Mouse (Mus musculus) layer of hippocampus, postnatal 25 days (tissue): Measurements from ENCODE around the gene Tgfb2. TPM values are rescaled to one million over a fixed set of nuclear protein-coding genes. Genes with fewer than 3 reads are reported as not detected.

Source experiments
- DNase-seq, 2 experiments: peaks; one replicate each; pipeline ENCODE4 v3.0.0; 2022; ENCODE audit warnings: mixed read lengths in 2 of 2, low spot score in 1 of 2; ENCODE audit errors: extremely low spot score in 1 of 2
- total RNA-seq, 2 experiments: library from RNA; stranded (reverse); gene quantifications; 2 replicates each; pipeline ENCODE4 v1.2.3; 2021

The Tgfb2 gene
- total RNA-seq, 2 experiments from 2014 or later: 29.2 to 30.7 TPM

DNA sequence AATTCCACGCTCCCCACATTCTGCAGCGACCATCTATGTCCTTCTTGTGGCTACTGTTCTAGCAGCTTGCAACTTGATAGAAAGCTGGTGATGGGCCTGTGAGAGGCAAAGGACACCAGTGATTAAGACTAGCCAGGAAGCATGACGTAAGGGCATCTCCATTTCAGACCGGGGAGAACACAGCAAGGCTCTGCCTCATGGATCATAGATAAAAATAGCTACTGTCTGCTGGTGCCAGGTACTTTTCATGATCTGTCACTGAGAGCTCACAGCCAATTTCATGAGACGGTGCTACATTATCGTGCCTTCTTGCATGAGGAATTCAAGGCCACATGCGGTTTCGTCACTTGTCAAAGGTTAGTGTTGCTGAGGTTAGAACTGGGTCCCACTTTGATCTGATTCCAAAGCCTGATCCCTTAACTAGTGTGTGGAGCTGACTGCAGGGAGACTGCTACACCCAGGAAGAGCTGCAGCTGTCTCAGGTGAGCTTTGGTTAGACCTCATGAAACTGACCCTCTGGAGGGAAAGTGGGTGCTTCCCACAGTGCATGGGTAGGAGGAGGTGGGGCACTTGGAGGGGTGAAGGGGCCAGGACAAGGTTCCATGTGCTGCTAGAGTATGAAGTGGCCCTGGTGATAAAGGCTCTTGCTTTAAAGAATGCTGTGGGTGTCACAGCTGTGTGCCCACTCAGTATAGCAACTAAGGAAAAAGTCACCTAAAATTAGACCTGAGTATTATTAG, 118.6 kb downstream of the Tgfb2 start:
- peak in 1 of 2 experiments; percentile 13 for DNase-seq

DNA sequence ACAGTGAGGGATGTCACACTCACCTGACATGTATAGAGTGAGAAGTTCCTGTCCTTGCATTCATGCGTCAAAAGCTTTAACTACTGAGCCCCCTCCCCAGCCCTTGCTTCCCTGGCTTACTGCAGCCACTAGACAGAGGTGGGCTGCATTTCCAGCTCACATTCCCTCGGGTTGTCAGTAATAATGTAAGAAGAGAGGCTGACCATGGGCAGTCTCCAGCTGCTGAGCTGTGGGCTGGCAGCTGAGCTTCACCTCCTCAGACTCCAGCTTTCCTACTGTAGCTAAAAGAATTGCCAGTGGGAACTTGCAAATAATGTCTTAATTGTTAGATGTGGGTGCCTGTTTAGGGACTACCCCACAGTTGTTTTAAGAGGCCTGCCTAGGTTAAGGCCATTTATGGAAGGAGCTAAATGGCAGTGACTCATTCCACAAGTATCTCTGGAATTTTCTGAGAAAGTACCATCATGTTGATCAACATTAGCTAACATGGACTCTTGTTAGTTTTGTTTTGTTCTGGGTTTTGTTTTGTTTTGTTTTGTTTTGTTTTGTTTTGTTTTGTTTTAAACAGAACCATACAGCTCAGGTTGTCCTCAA, 120.1 kb downstream of the Tgfb2 start:
- DNase-seq: no peak

DNA sequence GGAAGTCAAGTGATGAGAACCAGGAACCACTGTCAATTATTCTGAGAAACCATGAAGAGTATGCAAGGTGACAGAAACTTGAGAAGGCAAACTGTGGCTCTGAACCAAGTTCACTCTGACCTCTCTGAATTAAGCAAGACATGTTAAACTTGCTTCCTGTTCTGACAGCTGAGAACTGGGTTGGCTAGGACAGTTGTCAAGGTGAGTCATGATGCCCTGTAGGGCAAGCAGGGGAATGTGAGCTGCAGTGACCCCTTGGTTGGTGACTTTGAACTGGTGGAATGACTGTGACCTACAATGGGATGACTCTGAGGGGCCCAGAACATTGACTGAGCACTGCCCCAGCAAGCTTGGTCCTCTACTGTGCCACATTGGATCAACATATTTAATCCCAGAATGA, 121.9 kb downstream of the Tgfb2 start:
- DNase-seq: no peak

DNA sequence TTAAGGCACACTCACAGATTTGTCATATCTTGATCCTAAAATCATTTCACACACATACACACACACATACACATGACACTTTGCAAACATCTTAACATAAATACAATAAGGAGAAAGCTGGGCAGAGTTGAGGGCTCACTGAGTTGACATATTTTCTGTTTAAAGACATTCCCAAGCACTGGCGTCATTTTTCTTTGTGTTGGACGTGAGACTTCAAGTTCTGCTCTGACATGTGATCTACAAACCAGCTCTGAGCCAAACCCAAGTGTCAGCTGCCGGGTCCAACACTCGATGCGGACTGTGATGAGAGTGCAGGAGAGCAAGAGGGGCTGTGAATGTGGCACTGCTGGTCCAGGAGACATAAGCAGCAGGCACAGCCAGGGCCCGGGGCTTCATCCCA, 123.7 kb downstream of the Tgfb2 start:
- no peak for DNase-seq

DNA sequence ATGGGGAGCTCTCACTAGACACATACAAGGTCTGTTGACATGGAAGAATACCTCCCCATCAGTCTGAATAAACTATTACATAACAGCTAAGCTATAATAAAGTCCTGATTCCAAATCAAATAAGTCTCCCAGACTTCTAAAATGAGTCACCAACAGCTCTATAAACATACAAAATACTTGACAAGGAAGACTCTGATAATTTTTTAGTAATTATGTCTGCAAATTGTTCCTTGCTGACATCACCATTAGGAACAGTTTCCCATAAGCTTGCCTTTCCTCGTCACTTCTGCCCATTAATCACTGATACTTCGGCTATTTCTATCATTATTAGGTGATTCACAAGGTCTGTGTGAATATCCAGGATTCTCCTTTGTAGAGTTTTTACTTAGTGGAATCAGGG, 124.1 kb downstream of the Tgfb2 start:
- DNase-seq: no peak

DNA sequence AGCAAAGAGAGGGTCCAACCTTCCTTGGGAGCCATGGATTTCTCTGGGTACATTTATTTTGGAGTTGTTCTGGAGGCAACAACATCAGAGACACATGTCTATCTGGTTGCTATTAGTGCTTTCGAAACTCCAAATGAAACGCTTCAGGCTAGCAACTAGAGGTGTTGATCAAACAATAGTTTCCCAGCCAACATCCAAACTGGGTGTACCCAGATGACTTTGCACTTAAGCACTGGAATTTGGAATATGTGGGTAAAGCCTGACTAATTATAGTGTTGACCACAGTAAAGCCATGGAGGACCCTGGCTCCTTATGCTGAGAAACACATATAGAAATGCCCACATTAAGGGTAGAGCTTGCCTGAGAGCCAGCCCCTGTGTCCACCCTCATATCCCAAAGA, 124.7 kb downstream of the Tgfb2 start:
- DNase-seq: no peak

DNA sequence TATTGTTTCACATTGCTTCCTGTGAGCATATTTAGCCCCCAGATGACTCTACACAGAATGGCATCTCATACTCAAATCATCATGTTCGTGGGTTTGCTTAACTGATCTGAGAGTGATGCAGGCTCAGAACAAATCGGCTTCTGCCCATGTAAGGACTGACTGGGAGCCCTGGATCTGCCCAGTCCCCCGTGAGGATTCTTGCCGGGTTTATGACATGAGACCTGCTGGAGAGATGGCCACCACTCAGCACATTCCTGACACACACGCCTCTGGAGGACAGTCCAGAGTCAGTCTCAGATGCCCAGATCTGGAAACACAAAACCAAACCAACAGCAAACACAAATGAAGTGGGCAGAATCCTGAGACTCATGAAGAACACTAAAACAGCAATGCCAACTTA, 128.5 kb downstream of the Tgfb2 start:
- no peak for DNase-seq

DNA sequence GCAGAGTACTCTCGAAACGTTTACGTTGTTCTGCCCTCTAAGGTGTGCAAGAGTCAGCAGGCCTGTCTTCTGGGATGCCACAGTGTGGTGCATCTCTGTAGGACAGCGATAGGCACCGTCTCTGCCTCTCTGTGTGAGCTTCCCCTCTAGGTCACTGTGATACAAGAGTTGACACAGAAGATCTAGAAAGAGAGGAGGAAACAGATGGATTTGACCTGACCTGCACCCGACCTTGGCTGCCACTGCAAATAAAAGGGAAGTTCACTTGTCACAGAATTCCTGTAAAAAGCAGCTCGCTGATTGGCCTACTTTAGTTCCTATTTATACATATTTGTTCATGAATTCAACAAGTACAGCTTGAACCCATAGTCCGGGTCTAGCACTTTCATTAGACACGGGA, 130.2 kb downstream of the Tgfb2 start:
- no peak for DNase-seq

DNA sequence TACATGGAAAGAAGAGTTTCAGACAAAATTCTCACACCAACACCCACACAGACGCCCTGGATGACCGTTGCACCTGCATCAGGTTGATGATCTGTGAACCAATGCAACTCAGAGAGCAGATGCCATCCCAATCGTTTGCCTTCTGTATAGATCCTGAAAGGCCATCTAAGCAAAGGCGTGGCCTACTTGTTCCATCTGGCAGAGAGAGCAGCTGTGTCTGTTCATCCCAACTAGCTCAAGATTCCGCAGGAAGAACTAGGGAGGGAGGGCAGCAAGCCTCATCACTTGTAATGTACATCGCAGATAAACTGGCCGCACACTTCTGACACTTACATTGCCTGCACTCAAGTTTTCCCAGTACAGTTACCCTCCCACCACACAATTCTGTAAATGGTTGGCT, 130.7 kb downstream of the Tgfb2 start:
- DNase-seq: no peak

Other genes with a start within 250 kb of the Tgfb2 start
- gene Rrp15, start 43.4 kb upstream of the Tgfb2 start, total RNA-seq: 10 to 100 TPM; 14.8 to 14.9 TPM